Mouse (Mus musculus) megakaryocyte, embryonic 14.5 days (primary cell): ENCODE measurements around the gene 1810037I17Rik. TPM values are rescaled to one million over a fixed set of nuclear protein-coding genes. Genes with fewer than 3 reads are reported as not detected.

ENCODE experiments used
- H3K27me3 ChIP-seq: replicated peaks from 2 replicates; pipeline ENCODE3; 2012; ENCODE audit warnings: inconsistent platforms
- H3K36me3 ChIP-seq: replicated peaks from 2 replicates; pipeline ENCODE3; 2012; ENCODE audit warnings: low read length, inconsistent platforms, mixed read lengths
- H3K4me1 ChIP-seq: 2 replicates; pipeline ENCODE4 v1.6.1; 2012; ENCODE audit warnings: inconsistent platforms
- H3K4me3 ChIP-seq: replicated peaks from 2 replicates; pipeline ENCODE3; 2012; ENCODE audit warnings: moderate library complexity, mild to moderate bottlenecking, inconsistent platforms
- H3K9me3 ChIP-seq: 2 replicates; pipeline ENCODE4 v1.6.1; 2012; ENCODE audit warnings: inconsistent platforms
- FLI1 ChIP-seq: IDR thresholded peaks from 2 replicates; pipeline ENCODE4 v1.6.1; 2012; ENCODE audit warnings: low read length, inconsistent platforms, mixed read lengths
- GATA1 ChIP-seq: IDR thresholded peaks from 3 replicates; pipeline ENCODE4 v1.6.1; 2012; ENCODE audit warnings: mixed read lengths, low read length, inconsistent platforms, borderline replicate concordance
- polyA plus RNA-seq: library from polyadenylated mRNA; stranded (reverse); fragments of >175 nt; gene quantifications from 2 replicates; pipeline ENCODE4 v1.2.3, GENCODE M21; 2012; ENCODE audit warnings: low replicate concordance; ENCODE audit not compliant: insufficient read depth

1810037I17Rik gene
- polyA plus RNA-seq, 1 experiment, result 117 TPM

DNA sequence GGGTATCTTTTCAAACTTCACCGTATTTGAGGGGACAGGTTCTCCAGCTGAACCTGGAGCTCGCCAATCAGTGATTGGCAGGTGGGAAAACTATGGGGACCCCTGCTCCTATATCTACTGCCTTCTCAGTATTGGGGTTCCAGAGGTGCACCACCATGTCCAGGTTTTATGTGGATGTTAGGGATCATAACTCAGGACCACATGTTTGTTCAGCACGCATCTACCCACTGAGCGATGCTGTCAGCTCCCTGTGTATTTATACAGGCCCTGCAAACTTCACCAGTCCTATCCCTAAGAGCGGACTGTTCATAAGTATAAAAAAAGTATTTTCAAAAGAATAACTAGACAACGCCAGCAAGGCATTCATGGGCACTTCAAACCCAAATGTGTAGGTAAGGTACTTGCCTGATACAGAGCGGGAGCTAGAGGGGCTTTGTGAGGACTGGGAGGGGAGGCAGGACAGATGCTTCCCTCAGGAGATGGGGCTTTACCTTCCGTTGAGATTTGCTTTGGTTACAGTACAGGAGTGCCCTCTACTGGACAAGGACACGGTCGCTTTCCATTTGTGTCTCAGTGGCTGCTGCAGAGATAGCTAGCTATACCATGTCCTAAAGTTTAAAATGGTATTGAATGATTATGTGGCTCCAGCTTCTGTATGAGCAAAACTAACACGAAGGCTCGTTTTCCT lies 20.1 kb upstream of the 1810037I17Rik start:
- TF ChIP-seq FLI1, result no peak
- no peaks in the 10 kb centered on the region for H3K27me3 ChIP-seq
- H3K4me3 ChIP-seq, result no peak overlapping the region

DNA sequence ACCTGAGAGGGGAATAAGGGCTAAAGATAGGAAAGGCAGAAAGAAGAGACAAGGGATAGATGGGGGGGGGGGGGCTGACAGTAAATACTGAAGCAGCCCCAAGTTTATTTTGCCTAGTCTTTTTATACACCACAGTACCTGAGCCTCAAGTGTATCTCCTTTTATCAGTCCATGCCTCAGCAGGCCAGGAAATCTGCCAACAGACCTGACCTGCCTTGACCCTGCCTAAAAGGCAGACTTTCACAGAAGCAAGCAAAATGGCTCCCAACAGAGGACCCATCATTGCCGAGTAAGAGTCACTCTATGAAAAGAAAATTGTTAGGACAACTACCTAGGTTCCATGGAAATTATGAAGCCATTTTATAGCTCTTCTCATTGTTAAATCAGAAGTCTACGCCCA lies 16.2 kb upstream of the 1810037I17Rik start:
- H3K9me3 ChIP-seq, result peaks cover 20% of the 10 kb centered on the region
- peaks cover 8% of the 10 kb centered on the region; the same call in 1 of the 2 replicates for H3K4me1 ChIP-seq
- no peaks in the 10 kb centered on the region for H3K27me3 ChIP-seq
- peaks cover 6% of the 10 kb centered on the region for H3K36me3 ChIP-seq
- H3K4me3 ChIP-seq, result no peak overlapping the region
- TF ChIP-seq GATA1 (no peak), FLI1 (no peak)

More for the DNA sequence above, 20.1 kb upstream of the 1810037I17Rik start:
- Histone ChIP-seq H3K36me3 (peaks cover 6% of the 10 kb centered on the region), H3K4me1 (peaks cover 8% of the 10 kb centered on the region; the same call in 1 of the 2 replicates), H3K9me3 (peaks cover 17% of the 10 kb centered on the region)

DNA sequence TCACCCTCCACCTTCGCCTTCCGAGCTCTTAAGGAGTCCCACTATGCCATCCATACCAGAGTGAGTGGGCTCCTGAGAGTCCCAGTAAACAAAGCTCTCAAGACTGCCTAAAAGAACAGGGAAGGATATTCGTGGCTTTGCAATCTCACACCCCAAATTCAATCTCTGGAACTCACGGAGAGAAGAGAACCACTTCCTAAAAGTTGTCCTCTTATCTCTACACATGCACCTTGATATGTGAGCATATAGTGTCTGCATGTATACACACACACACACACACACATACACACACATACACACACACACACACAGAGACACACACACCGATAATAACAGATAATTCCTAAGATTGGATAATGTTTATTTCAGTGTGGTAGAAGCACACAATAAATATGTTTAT lies 8.5 kb upstream of the 1810037I17Rik start:
- Histone ChIP-seq H3K4me3 (no peak overlapping the region), H3K36me3 (no peaks in the 10 kb centered on the region), H3K4me1 (peaks cover 23% of the 10 kb centered on the region), H3K9me3 (no peaks in the 10 kb centered on the region), H3K27me3 (no peaks in the 10 kb centered on the region)
- TF ChIP-seq FLI1 (no peak), GATA1 (no peak)

DNA sequence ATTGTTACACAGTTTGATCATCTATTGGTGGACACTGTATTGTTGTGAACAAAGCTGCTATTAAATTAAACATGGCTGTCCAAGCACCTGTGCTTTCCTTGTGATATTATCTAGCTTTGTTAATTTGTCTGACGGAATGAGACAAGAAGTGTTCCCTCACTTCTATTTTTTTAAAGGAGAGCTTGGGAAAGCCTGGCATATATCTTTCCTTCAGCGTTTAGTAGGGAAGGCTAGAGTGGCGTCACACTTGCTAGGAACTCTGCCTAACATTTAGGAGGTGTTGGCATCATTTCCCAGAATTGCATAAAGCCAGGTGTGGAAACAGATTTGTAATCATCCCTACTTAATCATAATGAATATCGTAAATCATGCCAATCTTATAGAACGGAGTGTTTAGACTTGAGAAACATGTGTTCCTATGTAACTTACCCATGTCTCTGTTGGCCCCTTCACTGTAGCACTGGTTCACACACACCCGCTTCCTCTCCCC lies 7.8 kb upstream of the 1810037I17Rik start:
- TF ChIP-seq FLI1 (no peak), GATA1 (no peak)
- peaks cover 30% of the 10 kb centered on the region for H3K4me1 ChIP-seq
- no peaks in the 10 kb centered on the region for H3K9me3 ChIP-seq
- no peaks in the 10 kb centered on the region for H3K36me3 ChIP-seq
- no peak overlapping the region for H3K4me3 ChIP-seq
- H3K27me3 ChIP-seq, result no peaks in the 10 kb centered on the region

DNA sequence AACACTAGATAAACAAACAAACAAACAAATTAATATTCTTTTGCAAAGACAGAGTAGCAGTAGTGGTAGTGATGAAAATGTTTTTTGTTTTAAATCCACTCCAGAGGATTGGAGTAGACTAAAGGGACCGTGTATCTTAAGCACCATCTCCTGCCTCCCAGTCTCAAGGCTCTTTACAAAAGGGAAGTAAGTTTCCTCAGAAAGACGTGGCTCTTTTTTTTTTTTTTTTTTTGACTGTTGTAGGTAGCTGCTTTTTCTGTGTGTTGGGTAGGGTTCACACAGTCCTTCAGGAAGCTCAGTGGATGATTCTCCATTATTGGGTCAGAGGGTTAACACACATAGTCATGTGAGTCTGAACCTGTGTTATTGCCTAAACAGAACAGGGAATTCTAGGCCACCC lies 5.3 kb upstream of the 1810037I17Rik start:
- no peaks in the 10 kb centered on the region for H3K36me3 ChIP-seq
- no peak for TF ChIP-seq GATA1
- TF ChIP-seq FLI1, result no peak
- H3K4me1 ChIP-seq, result peaks cover 40% of the 10 kb centered on the region
- H3K27me3 ChIP-seq, result no peaks in the 10 kb centered on the region
- H3K9me3 ChIP-seq, result no peaks in the 10 kb centered on the region
- no peak overlapping the region for H3K4me3 ChIP-seq

DNA sequence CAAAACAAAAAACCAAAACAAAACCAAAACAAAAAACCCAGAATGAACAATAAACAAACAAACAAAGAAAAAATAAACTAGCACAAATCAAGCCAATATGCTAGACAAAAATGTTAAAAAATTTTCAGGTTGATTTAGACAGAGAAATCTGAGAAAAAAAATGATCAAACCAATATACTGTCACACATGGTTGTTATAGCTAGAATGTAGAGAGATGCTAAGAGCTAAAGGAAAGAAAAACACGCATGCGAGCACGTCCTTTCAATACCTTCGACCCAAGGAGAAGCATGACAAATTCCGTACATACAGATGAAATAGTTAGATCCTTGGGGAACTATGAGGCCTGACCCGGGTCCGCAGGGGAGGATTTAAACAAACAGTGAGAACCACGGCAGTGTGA lies 4.7 kb upstream of the 1810037I17Rik start, which contains the start of gene Gm10959:
Gm10959 (minus strand) TSS at position 101 of the 400 bp plus-strand sequence.
- Histone ChIP-seq H3K4me3 (no peak within 1 kb of the TSS), H3K9me3 (no peaks in the 10 kb centered on the region), H3K4me1 (peaks cover 43% of the 10 kb centered on the region), H3K27me3 (no peaks in the 10 kb centered on the region), H3K36me3 (no peaks in the 10 kb centered on the region)
- TF ChIP-seq GATA1 (no peak), FLI1 (no peak)

DNA sequence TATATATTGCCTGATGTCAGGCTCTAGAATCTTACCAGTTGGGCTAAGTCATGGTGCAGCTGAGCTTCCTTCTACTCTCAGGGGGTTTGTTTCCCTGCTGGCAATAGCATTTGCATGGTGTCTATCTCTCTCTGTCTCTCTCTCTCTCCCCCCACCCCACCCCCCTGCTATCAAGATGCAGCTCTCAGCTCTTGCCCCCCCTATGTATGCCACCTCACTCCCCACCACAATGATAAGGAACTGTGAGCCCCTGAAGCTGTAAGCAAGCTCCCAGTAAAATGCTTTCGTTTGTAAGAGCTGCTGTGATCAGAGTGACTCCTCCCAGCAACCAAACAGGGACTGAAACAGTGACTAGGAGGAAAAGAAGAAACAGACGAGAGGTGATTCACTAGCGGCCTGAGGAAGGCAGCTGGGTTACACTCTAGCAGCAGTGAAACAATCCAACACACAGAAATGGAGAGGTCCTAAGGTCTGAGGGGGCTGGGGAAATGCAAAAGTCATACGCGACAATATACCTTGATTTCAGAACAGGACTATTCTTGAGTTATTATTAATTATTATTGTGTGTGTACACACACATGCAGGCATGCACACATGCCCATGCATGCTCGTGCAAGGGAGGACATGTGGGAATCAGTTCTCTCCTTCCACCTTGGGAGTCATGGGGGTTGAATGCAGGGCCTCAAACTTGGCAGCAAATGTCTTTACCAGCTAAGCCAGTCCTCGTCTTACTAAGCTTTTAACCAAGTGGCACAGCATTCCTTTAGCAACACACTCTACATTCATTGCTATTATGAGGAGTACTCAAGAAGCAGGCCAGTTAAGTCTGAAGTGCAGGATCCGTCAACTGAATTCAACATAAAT lies 3.2 kb upstream of the 1810037I17Rik start:
- TF ChIP-seq GATA1 (no peak), FLI1 (no peak)
- H3K4me1 ChIP-seq, result peaks cover 35% of the 10 kb centered on the region
- H3K9me3 ChIP-seq, result no peaks in the 10 kb centered on the region
- no peaks in the 10 kb centered on the region for H3K27me3 ChIP-seq
- no peaks in the 10 kb centered on the region for H3K36me3 ChIP-seq
- H3K4me3 ChIP-seq, result no peak overlapping the region

DNA sequence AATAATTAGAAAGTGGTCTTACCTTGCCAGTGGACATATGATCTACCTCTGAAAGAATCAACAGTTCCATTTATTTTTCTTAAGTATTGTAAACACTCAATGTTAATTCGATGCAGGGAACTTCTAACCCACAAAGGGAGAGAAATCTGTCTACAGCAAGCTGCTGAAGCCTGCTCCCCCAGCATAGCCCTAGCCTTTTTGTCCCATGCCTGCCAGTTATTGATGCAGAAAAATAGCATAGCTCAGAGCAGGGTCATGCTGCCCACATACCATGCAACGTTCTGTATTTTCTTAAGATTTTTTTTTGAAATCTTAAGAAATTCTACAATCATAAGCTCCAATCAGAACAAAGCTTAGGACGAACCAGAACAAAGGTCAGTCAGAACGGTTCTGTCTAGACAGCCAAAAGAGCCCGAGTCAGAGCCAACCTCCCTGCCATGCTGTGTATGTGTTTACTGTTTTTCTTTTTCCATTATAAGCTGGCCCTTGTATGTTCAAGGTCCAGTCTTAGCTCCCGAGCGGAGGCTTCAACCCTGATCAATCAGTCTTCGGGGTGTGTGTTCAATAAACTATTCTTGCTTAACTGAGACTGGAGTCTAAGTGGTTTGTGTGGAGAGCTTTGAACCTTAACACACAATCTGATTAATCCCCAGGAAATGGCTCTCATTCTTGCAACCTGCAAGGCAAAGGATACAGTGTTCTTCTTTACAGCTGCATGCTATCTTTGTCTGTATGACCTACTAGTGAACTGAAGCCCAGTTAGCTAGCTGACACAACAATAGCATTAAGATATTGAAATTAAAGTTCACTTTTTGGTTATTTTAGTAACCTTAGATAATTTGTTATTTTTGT lies 2.1 kb upstream of the 1810037I17Rik start:
- no peaks in the 10 kb centered on the region for H3K9me3 ChIP-seq
- no peak for TF ChIP-seq GATA1
- no peak for TF ChIP-seq FLI1
- peaks cover 9% of the 10 kb centered on the region for H3K36me3 ChIP-seq
- H3K4me1 ChIP-seq, result peaks cover 44% of the 10 kb centered on the region
- no peak overlapping the region for H3K4me3 ChIP-seq
- H3K27me3 ChIP-seq, result no peaks in the 10 kb centered on the region

DNA sequence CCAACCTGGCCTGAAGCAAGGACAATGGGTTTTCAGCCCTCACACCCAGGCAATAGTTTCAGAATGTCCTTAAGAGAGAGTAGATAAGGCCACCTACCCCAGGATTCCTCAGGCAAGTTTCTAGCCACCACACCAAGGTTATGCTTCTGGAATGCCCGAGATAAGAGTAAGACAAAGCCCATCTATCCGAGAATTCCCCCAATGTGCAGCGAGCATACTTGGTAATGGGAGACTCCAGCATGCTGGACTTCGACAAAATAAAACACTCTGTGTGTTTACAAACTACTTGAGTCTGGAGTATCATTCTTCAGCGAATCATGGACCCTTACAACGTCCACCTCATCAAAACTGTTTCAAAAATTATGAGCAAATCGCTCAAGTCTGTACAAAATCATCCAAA lies 856 bp upstream of the 1810037I17Rik start:
- TF ChIP-seq GATA1, result no peak
- TF ChIP-seq FLI1, result no peak
- Histone ChIP-seq H3K9me3 (no peaks in the 10 kb centered on the region), H3K4me1 (peaks cover 44% of the 10 kb centered on the region), H3K27me3 (no peaks in the 10 kb centered on the region), H3K4me3 (no peak overlapping the region), H3K36me3 (peaks cover 17% of the 10 kb centered on the region)
